Mouse (Mus musculus): Measurements from ENCODE around the gene Ccdc85c.

The Ccdc85c gene

DNA sequence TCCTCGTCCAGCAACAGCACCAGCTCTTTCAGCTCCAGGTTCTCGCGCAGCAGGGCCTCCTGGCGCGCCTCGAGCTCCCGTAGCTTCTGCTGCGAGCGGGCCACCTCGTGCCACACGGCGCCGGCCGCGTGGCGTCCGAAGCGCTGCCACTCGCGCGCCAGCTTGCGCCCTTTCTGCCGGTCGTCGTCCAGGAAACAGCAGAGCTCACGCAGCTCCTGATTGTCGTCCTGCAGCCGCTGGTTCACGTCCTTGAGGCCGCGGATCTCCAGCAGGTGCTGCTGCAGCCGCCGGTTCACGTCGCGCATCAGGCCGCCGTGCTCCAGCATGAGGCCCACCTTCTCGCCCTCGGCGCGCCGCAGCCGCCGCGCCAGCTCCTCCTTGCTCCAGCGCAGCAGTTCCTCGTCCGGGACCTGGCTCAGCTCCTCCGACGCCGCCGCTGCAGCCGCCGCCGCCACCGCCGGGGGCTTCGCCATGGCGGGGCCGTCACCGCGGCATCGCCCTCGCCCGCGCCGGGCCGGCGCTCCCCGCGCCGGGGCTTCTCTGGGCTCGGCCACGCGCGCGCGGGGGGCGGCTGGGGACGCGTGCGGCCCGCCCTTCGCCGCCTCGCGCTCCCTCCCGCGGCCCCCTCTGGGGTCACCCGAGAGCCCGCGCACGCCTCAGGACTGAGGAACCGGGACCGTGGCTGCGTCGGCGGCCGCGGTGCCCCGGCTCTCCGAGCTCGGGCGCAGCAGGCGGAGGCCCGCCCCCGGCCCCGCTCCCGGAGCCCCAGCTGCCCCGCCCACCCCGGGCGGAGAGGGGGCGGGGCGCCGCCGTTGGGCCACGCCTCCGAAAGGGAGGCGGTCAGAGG, at the start of gene Ccdc85c:
Gene Ccdc85c, minus strand, starts transcription at position 765 of the 847 bp plus-strand sequence.
- no peak for DNase-seq (ENCODE audit: low read depth)

DNA sequence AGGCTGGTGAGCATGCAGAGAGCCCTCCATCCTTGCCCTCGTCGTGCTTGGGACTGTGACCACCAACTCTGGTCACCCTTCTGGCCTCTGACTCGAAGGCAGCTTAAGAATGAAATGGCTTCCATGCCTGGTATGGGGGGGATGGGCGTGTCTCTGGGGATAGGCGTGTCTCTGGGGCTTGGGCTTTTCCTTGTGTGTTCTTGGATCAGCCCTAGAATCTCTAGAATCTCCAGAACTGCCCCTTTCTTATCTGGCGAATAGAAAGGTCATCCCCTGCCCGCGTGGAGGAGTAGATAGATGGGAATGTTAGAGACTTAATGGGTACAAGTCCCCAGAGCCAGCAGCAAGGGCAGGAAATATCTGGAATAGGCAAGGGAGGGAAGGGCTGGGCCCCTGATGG, 44.9 kb upstream of the Ccdc85c start:
- no peak for DNase-seq (ENCODE audit: low read depth)

GRCm38 (mm10) chr12:108318499-108318898, 43.3 kb upstream of the Ccdc85c start:
- DNase-seq (ENCODE audit: low read depth): no peak

GRCm38 (mm10) chr12:108317826-108318430, 42.7 kb upstream of the Ccdc85c start:
- no peak for DNase-seq (ENCODE audit: low read depth)

- DNase-seq (ENCODE audit: low read depth): no peak
These were observed 42.0 kb upstream of the Ccdc85c start for GRCm38 (mm10) chr12:108317201-108317738.

DNA sequence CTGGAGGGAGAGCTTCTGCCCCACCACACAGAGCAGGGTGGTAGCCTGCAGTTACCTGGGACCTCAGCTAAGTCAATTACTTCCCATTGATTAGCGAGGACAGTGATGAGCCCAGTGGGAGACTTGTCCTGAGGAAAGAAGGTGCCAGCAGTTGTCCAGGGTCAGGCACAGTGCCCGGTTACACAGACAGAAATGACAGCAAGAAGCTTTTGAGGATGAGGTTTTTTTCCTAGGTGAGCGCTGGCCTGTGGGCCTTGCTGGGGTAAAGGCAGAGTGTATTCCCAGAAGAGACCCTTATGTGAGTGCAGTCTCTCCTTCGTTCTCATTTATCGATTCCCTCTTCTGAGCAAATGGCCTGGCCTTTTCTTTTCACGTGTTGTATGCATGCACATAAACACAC, 41.4 kb upstream of the Ccdc85c start:
- no peak for DNase-seq (ENCODE audit: low read depth)

- no peak for DNase-seq (ENCODE audit: low read depth)
These were observed 40.6 kb upstream of the Ccdc85c start for GRCm38 (mm10) chr12:108315818-108316217.

- no peak for DNase-seq (ENCODE audit: low read depth)
These were observed 38.1 kb upstream of the Ccdc85c start for GRCm38 (mm10) chr12:108313244-108313772.

DNA sequence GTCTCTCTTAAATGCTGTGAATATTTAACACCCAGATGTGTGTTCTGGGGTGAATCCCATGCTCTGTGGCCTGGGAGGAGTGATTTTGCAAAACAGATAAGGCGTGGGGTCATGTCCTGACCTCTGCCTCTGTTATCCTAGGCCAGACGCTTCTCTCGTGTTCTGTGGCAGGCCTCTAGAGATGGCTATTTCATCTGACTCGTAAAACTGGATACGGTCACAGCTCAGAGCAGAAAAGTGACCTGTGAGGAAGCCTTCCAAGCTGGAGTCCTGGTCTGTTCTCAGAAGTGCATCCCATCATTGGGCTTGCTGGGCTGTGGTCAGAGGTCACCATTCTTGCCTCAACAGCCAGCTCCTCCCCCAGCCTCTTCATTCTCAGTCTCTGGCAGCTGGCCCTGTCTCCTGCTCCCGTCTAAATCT, 37.2 kb upstream of the Ccdc85c start:
- DNase-seq (ENCODE audit: low read depth): no peak

- no peak for DNase-seq (ENCODE audit: low read depth)
These were observed 36.6 kb upstream of the Ccdc85c start for GRCm38 (mm10) chr12:108311741-108312290.

DNA sequence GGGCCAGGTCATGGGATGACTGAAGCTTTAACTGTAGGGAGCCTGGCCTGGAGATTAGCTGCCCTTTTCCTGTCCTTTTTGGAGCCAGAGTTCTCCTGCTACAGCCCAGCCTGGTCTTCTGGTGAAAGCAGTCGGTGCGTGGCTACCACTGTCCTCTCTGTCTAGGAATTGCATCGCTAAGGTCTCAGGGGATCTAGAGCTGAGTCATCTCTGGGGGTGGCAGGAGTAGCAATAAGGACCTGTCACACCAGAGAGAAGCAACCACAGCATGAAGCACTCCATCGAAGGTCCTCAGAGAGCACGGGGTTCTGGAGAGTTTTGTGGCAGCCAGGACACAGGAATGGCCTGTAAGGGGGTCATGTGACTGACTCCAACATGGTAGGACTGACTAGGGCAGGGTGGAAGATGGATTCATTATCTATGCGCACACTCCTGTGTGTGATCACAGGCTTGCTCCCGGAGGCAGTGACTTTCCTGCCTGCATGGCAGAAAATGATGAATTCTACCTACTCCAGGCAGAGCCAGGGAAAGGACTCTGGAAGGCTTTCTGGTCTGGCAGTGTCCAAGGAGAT, 35.3 kb upstream of the Ccdc85c start:
- no peak for DNase-seq (ENCODE audit: low read depth)

DNA sequence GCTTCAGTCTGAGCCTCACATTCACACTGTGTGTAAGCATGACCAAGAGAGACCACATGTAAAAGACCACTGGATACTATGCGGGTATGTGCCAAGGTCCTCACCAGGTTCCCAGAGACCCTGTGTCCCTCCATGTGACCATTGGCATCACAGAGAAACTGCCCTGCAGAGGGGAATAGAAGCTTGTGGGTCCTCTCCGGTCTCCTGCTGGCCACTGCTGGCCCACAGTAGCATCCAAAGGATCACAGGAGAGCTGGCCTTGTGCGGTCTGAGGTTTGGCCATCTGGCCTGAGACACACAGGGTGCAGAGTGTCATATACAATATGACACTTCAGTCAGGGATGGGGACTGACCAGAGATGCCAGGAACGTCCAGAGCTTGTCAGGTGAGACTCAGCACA, 34.8 kb upstream of the Ccdc85c start:
- DNase-seq (ENCODE audit: low read depth): no peak

- DNase-seq (ENCODE audit: low read depth): no peak
These were observed 34.0 kb upstream of the Ccdc85c start for GRCm38 (mm10) chr12:108309116-108309794.

DNA sequence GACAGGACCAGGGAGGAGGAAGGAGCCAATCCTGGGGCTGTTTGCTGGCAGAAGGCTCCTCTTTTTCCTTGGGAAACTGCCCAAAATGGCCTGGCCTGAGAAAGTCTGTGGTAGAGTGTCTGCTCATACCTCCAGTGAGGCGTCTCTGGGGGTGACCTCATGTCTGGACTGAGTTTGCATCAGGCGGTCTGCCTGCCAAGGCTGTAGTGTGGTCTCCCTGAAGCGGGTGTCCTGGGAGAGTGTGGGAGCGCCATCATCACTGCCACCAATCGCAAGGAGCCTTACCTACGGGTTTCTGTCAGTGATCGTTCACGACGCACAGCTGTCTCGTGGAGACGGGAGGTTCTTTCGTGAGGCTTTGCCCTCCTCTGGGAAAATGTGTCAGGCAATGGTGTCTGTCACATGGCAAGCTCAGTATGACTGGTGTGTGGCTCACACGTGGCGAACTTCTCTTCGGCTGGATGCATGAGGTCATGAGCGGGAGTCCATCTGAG, 33.2 kb upstream of the Ccdc85c start:
- no peak for DNase-seq (ENCODE audit: low read depth)

GRCm38 (mm10) chr12:108307553-108307952, 32.3 kb upstream of the Ccdc85c start:
- peak; percentile 57 for DNase-seq (ENCODE audit: low read depth)

- no peak for DNase-seq (ENCODE audit: low read depth)
These were observed 30.9 kb upstream of the Ccdc85c start, which contains the start of gene Hhipl1 for GRCm38 (mm10) chr12:108305812-108306794. TSS of gene Hhipl1 (plus strand) at chr12:108306270.

- no peak for DNase-seq (ENCODE audit: low read depth)
These were observed 29.9 kb upstream of the Ccdc85c start for GRCm38 (mm10) chr12:108305172-108305571.

GRCm38 (mm10) chr12:108303778-108304365, 28.6 kb upstream of the Ccdc85c start:
- DNase-seq (ENCODE audit: low read depth): no peak

GRCm38 (mm10) chr12:108301006-108301405, 25.8 kb upstream of the Ccdc85c start:
- no peak for DNase-seq (ENCODE audit: low read depth)

DNA sequence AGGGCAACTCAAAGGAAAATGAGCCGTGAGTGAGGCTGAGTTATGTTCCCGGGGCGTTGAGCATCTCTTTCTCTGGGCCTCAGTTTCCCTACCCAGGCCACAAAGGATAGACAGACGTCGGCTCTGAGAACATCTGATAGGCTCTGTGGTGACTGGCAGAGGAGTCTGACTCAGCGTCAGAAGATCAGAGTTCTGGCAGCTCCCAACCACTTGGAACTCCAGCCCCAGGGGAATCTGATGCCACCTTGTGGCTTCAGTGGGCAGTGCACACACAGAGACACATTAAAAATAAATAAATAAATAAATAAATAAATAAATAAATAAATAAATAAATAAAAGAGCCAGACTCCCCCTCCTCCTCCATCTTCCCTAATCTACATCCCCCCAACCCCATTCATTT, 21.8 kb upstream of the Ccdc85c start:
- DNase-seq (ENCODE audit: low read depth): no peak
